19 mouse cellular contexts compared by ENCODE assay signal in genomic region chr1:190360661-190361060, GRCm38 (mm10).
"Had no signal": no experiment of that assay in that cellular context is flagged by ENCODE, and none has a peak within 500 bp of the region (broad histone marks: within the 10 kb centered on the region; RNA-seq: fewer than 3 reads in every experiment).

No protein-coding gene starts in this region.

- H3K4me1 ChIP-seq: midbrain, embryonic 15.5 days; neural tube, embryonic 12.5 days; neural tube, embryonic 15.5 days had no signal

- H3K9me3 ChIP-seq: midbrain, embryonic 12.5 days; midbrain, embryonic 15.5 days; neural tube, embryonic 12.5 days; neural tube, embryonic 15.5 days had no signal

- H3K36me3 ChIP-seq: midbrain, embryonic 12.5 days; midbrain, embryonic 15.5 days; neural tube, embryonic 12.5 days; neural tube, embryonic 15.5 days had no signal

- H3K4me2 ChIP-seq: lung, embryonic 14.5 days; midbrain, embryonic 12.5 days; midbrain, embryonic 15.5 days; neural tube, embryonic 12.5 days; neural tube, embryonic 15.5 days had no signal

- H3K9ac ChIP-seq: liver, embryonic 14.5 days; liver, postnatal 0 days; lung, embryonic 14.5 days; midbrain, embryonic 12.5 days; midbrain, embryonic 15.5 days; neural tube, embryonic 12.5 days; neural tube, embryonic 15.5 days had no signal

- H3K27me3 ChIP-seq: midbrain, embryonic 12.5 days; midbrain, embryonic 15.5 days; neural tube, embryonic 12.5 days; neural tube, embryonic 15.5 days had no signal

- DNase-seq: layer of hippocampus, postnatal 36 days; liver, postnatal 0 days; lung, embryonic 14.5 days; right cerebral cortex, adult 18-20 months; right cerebral cortex, postnatal 14 days; right cerebral cortex, postnatal 4 days; thymus, adult 2 months; thymus, postnatal 14 days; thymus, postnatal 4 days had no signal

- ATAC-seq: intestine, postnatal 0 days; liver, postnatal 0 days; lung, postnatal 0 days; midbrain, embryonic 15.5 days had no signal

- H3K4me3 ChIP-seq: left cerebral cortex, adult 2 months; midbrain, embryonic 12.5 days; midbrain, embryonic 15.5 days; neural tube, embryonic 12.5 days; neural tube, embryonic 15.5 days had no signal

- H3K27ac ChIP-seq: left cerebral cortex, adult 2 months; liver, embryonic 14.5 days; macrophage; midbrain, embryonic 12.5 days; midbrain, embryonic 15.5 days; neural tube, embryonic 12.5 days; neural tube, embryonic 15.5 days; stomach, postnatal 0 days had no signal
